Mouse (Mus musculus) leukemia stem cell, adult 10-12 weeks (primary cell): ENCODE results near the gene Cfdp1. TPM values are rescaled to one million over a fixed set of nuclear protein-coding genes. Genes with fewer than 3 reads are reported as not detected.

Source experiments
- polyA plus RNA-seq: library from polyadenylated mRNA; stranded (reverse); fragments of >175 nt; gene quantifications from 2 replicates; pipeline ENCODE4 v1.2.3, GENCODE M21; 2012; ENCODE audit warnings: low replicate concordance

Cfdp1 gene
- polyA plus RNA-seq: 2.6 and 7.8 TPM in 2 replicates

DNA sequence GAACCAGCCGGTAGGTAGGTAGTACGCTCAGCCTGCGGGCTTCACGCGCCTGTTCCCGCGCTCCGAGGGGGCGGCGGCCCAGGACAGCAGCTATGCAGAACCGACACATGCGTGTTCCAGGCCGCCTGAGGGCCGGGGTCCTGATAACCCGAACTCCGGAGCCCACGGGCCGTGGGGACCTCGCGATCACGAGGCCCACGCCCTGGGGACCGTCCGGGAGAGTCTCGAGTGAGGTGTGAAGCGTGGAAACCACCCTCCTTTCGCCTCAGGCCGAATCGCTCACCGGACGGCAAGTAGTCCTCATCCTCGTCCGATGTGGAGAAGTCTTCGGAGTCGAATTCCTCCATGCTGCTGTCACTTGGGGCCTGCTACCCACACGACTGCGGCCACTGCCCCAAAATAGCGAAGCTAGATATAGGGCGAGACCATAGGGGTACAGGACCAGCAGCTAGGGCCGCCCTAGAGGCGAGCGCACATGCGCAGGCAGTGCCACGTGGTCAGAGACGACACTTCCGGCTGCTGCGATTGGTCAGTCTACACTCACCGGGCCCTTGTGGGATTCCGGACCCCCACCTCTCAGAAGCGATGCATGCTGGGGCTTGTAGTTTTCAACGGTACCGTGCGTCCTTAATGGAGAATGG is at the start of gene Cfdp1:
TSS of gene Cfdp1 (minus strand) at position 431 of the 641 bp plus-strand sequence.

DNA sequence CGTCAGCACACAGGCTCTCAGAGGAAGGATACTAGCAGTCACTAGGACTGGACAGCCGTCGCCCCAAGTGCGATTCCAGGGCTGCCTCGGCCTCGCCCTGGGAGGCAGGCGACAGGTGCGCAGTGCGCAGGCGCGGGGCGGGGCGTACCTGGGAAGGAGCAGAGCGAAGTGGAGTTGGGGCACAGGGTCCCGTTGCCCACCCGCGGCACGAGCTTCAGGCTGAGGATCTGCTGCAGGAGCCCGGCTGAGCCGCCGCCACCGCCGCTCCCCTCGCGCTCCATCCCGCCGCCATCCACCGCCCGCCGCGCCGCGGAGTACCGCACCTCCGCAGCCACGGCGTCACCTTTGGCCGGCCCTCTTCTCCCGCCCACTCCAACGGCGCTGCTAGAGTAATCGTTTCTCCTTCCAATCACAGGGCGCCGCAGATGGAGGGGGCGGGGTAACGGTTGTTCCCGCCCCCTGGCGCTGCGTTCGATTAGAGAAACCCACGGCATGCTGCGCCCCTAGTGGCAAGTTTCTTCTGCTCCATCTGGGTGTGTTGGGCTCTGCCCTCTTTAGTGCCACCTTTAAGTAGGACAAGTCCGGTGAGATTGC is 22.4 kb upstream of the Cfdp1 start, which contains the start of gene Tmem170:
TSS of gene Tmem170 (minus strand) at position 396 of the 594 bp plus-strand sequence.

DNA sequence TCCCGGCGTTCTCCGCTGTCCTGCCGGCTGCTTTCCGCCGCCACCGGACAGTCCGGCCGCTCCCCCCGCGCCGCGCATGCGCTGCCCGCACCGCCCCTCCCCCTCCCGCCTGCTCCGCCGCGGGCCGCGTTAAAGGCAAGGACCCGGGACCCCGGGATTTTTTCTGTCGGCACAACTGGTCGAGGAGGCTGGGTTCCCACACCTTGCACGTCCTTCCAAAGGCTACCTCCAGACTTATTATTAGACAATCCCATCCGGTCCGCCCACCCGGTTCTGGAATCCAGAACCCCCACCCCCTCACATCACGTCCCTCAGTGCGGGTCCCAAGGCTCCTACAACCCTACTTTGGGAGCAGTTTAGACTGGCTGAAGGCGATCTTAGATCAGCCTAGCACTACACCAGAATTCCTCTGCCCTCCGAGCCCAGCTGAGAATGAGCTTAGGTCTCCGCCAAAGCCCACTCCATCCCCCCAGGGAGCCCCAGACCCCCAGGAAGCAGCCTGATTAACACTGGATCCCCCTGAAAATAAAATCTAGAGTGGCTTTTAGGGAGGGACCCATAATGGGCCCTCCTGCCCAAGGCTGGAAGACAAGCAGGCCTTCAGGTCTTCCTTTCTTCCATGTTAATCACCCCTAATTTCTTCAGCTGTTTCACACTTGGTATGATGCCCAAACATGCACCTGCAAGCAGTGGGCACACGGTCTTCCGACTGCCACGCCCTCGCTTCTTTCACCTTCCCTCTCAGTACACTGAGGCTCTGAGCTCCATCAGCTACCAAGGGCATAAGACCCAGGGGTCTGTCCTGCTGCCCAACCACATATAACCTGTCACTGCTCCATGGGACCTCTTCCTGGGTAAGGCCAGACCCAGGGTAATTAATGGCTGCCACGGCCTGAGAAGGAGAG is 110.0 kb downstream of the Cfdp1 start, which contains the start of gene Bcar1:
TSS of gene Bcar1 (minus strand) at position 18 of the 905 bp plus-strand sequence.

Other genes with a start within 250 kb of the Cfdp1 start
- 0.17 and 0.60 TPM in 2 replicates for gene Ldhd, start 223.9 kb downstream of the Cfdp1 start, polyA plus RNA-seq
- 4.1 and 5.7 TPM in 2 replicates for gene Zfp1, start 210.9 kb downstream of the Cfdp1 start, polyA plus RNA-seq
- not detected in 2 replicates for gene Ctrb1, start 163.3 kb downstream of the Cfdp1 start, polyA plus RNA-seq
- gene Bcar1, start 110.5 kb downstream of the Cfdp1 start, polyA plus RNA-seq: 2.8 and 4.4 TPM in 2 replicates
- 0.63 and 1.0 TPM in 2 replicates for gene Tmem170, start 22.5 kb upstream of the Cfdp1 start, polyA plus RNA-seq
- not detected in 2 replicates for gene Chst5, start 56.2 kb upstream of the Cfdp1 start, polyA plus RNA-seq
- 5.2 and 9.8 TPM in 2 replicates for gene Tmem231, start 79.6 kb upstream of the Cfdp1 start, polyA plus RNA-seq
- 0.55 and 1.4 TPM in 2 replicates for gene Gabarapl2, start 86.4 kb upstream of the Cfdp1 start, polyA plus RNA-seq
- gene Adat1, start 138.0 kb upstream of the Cfdp1 start, polyA plus RNA-seq: 0.17 and 2.9 TPM in 2 replicates
- 18.1 and 57.3 TPM in 2 replicates for gene Kars, start 157.0 kb upstream of the Cfdp1 start, polyA plus RNA-seq
- gene Terf2ip, start 157.1 kb upstream of the Cfdp1 start, polyA plus RNA-seq: 5.9 and 9.3 TPM in 2 replicates
- 0.14 TPM in 1 of 2 replicates, not detected in the other for gene Gm6793, start 160.7 kb upstream of the Cfdp1 start, polyA plus RNA-seq